Mouse (Mus musculus) MEL (cell line): ENCODE results near the gene Fhl2. TPM values are rescaled to one million over a fixed set of nuclear protein-coding genes. Genes with fewer than 3 reads are reported as not detected.

Source experiments
- DNase-seq: peaks from one replicate; pipeline ENCODE4 v3.0.0; 2011; ENCODE audit warnings: low read depth, low spot score
- H3K27ac ChIP-seq: 2 replicates; pipeline ENCODE4 v1.5.1; 2012; ENCODE audit warnings: low read depth, mild to moderate bottlenecking, control low read depth, low read length, moderate library complexity; ENCODE audit not compliant: control insufficient read depth
- H3K27me3 ChIP-seq, 2 experiments: fragments of 150-350 bp in 1 of 2; sonication (generic) in 1 of 2; 2 replicates each; pipeline ENCODE4 v1.6.1; 2012; ENCODE audit warnings: low read length in 2 of 2, mild to moderate bottlenecking in 2 of 2, improper control_type of control experiment in 1 of 2, moderate library complexity in 1 of 2; ENCODE audit not compliant: insufficient read depth in 2 of 2, control insufficient read depth in 1 of 2
- H3K36me3 ChIP-seq, 2 experiments: 2 replicates each; pipeline ENCODE4 v1.6.1; 2012 to 2014; ENCODE audit warnings: low read length in 2 of 2, improper control_type of control experiment in 1 of 2, inconsistent platforms in 1 of 2, mild to moderate bottlenecking in 1 of 2; ENCODE audit not compliant: insufficient read depth in 2 of 2, control insufficient read depth in 1 of 2
- H3K4me1 ChIP-seq, 2 experiments: fragments of 150-350 bp in 1 of 2; sonication (generic) in 1 of 2; 2 replicates each; pipeline ENCODE4 v1.6.1; 2012; ENCODE audit warnings: low read length in 2 of 2, improper control_type of control experiment in 1 of 2, mild to moderate bottlenecking in 1 of 2; ENCODE audit not compliant: insufficient read depth in 2 of 2, control insufficient read depth in 1 of 2
- H3K4me3 ChIP-seq, 2 experiments: fragments of 150-350 bp in 1 of 2; sonication (generic) in 1 of 2; 2 replicates each; pipeline ENCODE4 v1.5.1; 2012; ENCODE audit warnings: low read depth in 2 of 2, low read length in 2 of 2, mild to moderate bottlenecking in 2 of 2, moderate library complexity in 2 of 2, control low read depth in 1 of 2, improper control_type of control experiment in 1 of 2; ENCODE audit not compliant: control insufficient read depth in 1 of 2, insufficient read depth in 1 of 2
- H3K79me2 ChIP-seq: 2 replicates; pipeline ENCODE4 v1.6.1; 2012; ENCODE audit warnings: mild to moderate bottlenecking, low read length, moderate library complexity; ENCODE audit not compliant: control insufficient read depth, poor library complexity, insufficient read depth
- H3K9ac ChIP-seq: 2 replicates; pipeline ENCODE4 v1.6.1; 2012; ENCODE audit warnings: low read depth, mild to moderate bottlenecking, control low read depth, low read length, moderate library complexity; ENCODE audit not compliant: control insufficient read depth, poor library complexity, severe bottlenecking
- H3K9me3 ChIP-seq: fragments of 150-350 bp; sonication (generic); replicated peaks from 2 replicates; pipeline ENCODE4 v1.6.1; 2012; ENCODE audit warnings: mild to moderate bottlenecking, low read length, improper control_type of control experiment, moderate library complexity; ENCODE audit not compliant: insufficient read depth
- CTCF ChIP-seq, 3 experiments: IDR thresholded peaks in 2 of 3; conservative IDR thresholded peaks in 1 of 3; 2 replicates each; pipeline ENCODE4 v1.5.1; 2011 to 2012; ENCODE audit warnings: low read length in 3 of 3, low read depth in 2 of 3, mild to moderate bottlenecking in 2 of 3, improper control_type of control experiment in 1 of 3, inconsistent platforms in 1 of 3, mixed read lengths in 1 of 3, moderate library complexity in 1 of 3; ENCODE audit not compliant: control insufficient read depth in 1 of 3, insufficient read depth in 1 of 3, poor library complexity in 1 of 3, severe bottlenecking in 1 of 3
- ELF1 ChIP-seq: IDR thresholded peaks from 2 replicates; pipeline ENCODE4 v1.6.1; 2014; ENCODE audit warnings: low read depth, mild to moderate bottlenecking, inconsistent platforms, low read length, improper control_type of control experiment, moderate library complexity
- GATA1 ChIP-seq: IDR thresholded peaks from 2 replicates; pipeline ENCODE4 v1.6.1; 2011; ENCODE audit warnings: low read depth, low read length, improper control_type of control experiment
- MAFK ChIP-seq: IDR thresholded peaks from 2 replicates; pipeline ENCODE4 v1.6.1; 2011; ENCODE audit warnings: low read depth, mild to moderate bottlenecking, low read length, improper control_type of control experiment, borderline replicate concordance
- MXI1 ChIP-seq: IDR thresholded peaks from 2 replicates; pipeline ENCODE4 v1.6.1; 2011; ENCODE audit warnings: mild to moderate bottlenecking, low read depth, low read length, improper control_type of control experiment
- MYC ChIP-seq: IDR thresholded peaks from 2 replicates; pipeline ENCODE4 v1.6.1; 2011; ENCODE audit warnings: low read depth, mild to moderate bottlenecking, low read length, improper control_type of control experiment, moderate library complexity
- NELFE ChIP-seq: IDR thresholded peaks from 2 replicates; pipeline ENCODE4 v1.6.1; 2011; ENCODE audit warnings: low read depth, low read length, improper control_type of control experiment
- POLR2AphosphoS2 ChIP-seq: IDR thresholded peaks from 2 replicates; pipeline ENCODE4 v1.6.1; 2011; ENCODE audit warnings: low read length, improper control_type of control experiment
- POLR2AphosphoS5 ChIP-seq: IDR thresholded peaks from 2 replicates; pipeline ENCODE4 v1.6.1; 2012; ENCODE audit warnings: low read depth, borderline replicate concordance, mild to moderate bottlenecking, inconsistent platforms, low read length, moderate library complexity, mixed read lengths
- RAD21 ChIP-seq: IDR thresholded peaks from 2 replicates; pipeline ENCODE4 v1.6.1; 2011; ENCODE audit warnings: mild to moderate bottlenecking, low read depth, low read length, improper control_type of control experiment
- SMC3 ChIP-seq: IDR thresholded peaks from 2 replicates; pipeline ENCODE4 v1.6.1; 2011; ENCODE audit warnings: low read depth, low read length, improper control_type of control experiment
- TAL1 ChIP-seq: IDR thresholded peaks from 2 replicates; pipeline ENCODE4 v1.6.1; 2012; ENCODE audit warnings: mild to moderate bottlenecking, inconsistent platforms, low read length, moderate library complexity, mixed read lengths
- UBTF ChIP-seq: IDR thresholded peaks from 2 replicates; pipeline ENCODE4 v1.6.1; 2012; ENCODE audit warnings: low read depth, mild to moderate bottlenecking, inconsistent platforms, low read length, improper control_type of control experiment, moderate library complexity, borderline replicate concordance; ENCODE audit not compliant: insufficient read depth
- USF1 ChIP-seq: IDR thresholded peaks from 2 replicates; pipeline ENCODE4 v1.6.1; 2014; ENCODE audit warnings: low read depth, mild to moderate bottlenecking, inconsistent platforms, low read length, improper control_type of control experiment, moderate library complexity
- ZC3H11A ChIP-seq: IDR thresholded peaks from 2 replicates; pipeline ENCODE4 v1.6.1; 2012; ENCODE audit warnings: low read depth, mild to moderate bottlenecking, inconsistent platforms, low read length, improper control_type of control experiment
- polyA plus RNA-seq, 2 experiments: library from polyadenylated mRNA; stranded (reverse) in 1 of 2; unstranded in 1 of 2; fragments of >175 nt in 1 of 2; fragments of >200 nt in 1 of 2; gene quantifications; 2 replicates each; pipeline versions ENCODE4 v1.2.1 to v1.2.4; 2012; ENCODE audit warnings: low replicate concordance in 2 of 2, low read depth in 1 of 2; ENCODE audit not compliant: insufficient read length in 2 of 2, insufficient read depth in 1 of 2, missing spikeins in 1 of 2
- total RNA-seq: library from RNA; depleted of rRNA; stranded (reverse); fragments of 300-350 nt; gene quantifications from 2 replicates; pipeline ENCODE4 v1.2.3, GENCODE M21; 2012

Gene Fhl2
- total and polyA plus RNA-seq, 3 experiments: not detected

- H3K79me2 ChIP-seq: no peaks in the 10 kb centered on the region
- H3K36me3 ChIP-seq: no peaks in the 10 kb centered on the region
- no peak overlapping the region for H3K27ac ChIP-seq
- no peaks in the 10 kb centered on the region; a peak in 1 of 4 replicates for H3K4me1 ChIP-seq
- no peak overlapping the region for H3K9ac ChIP-seq
- no peak for DNase-seq
- no peak for TF ChIP-seq GATA1
- TF ChIP-seq UBTF: no peak
- TF ChIP-seq POLR2AphosphoS2: no peak
- H3K4me3 ChIP-seq: no peak overlapping the region
- H3K9me3 ChIP-seq: no peaks in the 10 kb centered on the region
- peaks cover 0 to 1% of the 10 kb centered on the region in 2 experiments; a peak in 1 of 4 replicates for H3K27me3 ChIP-seq
Observed at GRCm38 (mm10) chr1:43141555-43141961, 55.2 kb downstream of the Fhl2 start.

- no peak overlapping the region for H3K27ac ChIP-seq
- TF ChIP-seq ELF1 (peak; percentile 84), RAD21 (peak; percentile 93), TAL1 (no peak), MAFK (peak; percentile 87; the same call in 1 of the 2 replicates), MYC (no peak), POLR2AphosphoS5 (no peak), MXI1 (no peak), SMC3 (peak; percentile 85), CTCF (IDR thresholded peaks at IDR 0.05 in 2 of 3, conservative IDR thresholded peaks at IDR 0.05 in 1 of 3; ENCODE audit: control insufficient read depth in 1 of 3, insufficient read depth in 1 of 3, low read depth in 2 of 3, low read length in 3 of 3, poor library complexity in 1 of 3, severe bottlenecking in 1 of 3) (peak; percentile 92 to 95 (median 93)), NELFE (no peak), USF1 (no peak), ZC3H11A (peak; percentile 81)
- H3K4me3 ChIP-seq: no peak overlapping the region
- H3K9me3 ChIP-seq: no peaks in the 10 kb centered on the region
- no peak overlapping the region for H3K9ac ChIP-seq
- H3K27me3 ChIP-seq: no peaks in the 10 kb centered on the region
- H3K4me1 ChIP-seq: no peaks in the 10 kb centered on the region; a peak in 1 of 4 replicates
- no peaks in the 10 kb centered on the region for H3K79me2 ChIP-seq
- DNase-seq: peak; percentile 88
- H3K36me3 ChIP-seq: no peaks in the 10 kb centered on the region
Observed at GRCm38 (mm10) chr1:43139587-43140266, 57.1 kb downstream of the Fhl2 start.
